Mouse (Mus musculus) heart, postnatal 25 days (tissue): Measurements from ENCODE around the gene Rag1. TPM values are rescaled to one million over a fixed set of nuclear protein-coding genes. Genes with fewer than 3 reads are reported as not detected.

Experiments
- DNase-seq: peaks from one replicate; pipeline ENCODE4 v3.0.0; 2022; ENCODE audit warnings: low spot score
- intact Hi-C: fragments of 180-260 bp; cut with DNase I; formaldehyde crosslinking; loops from one replicate; pipeline ENCODE4 v1.15.1; 2025
- total RNA-seq, 2 experiments: library from RNA; stranded (reverse); gene quantifications; 2 replicates each; pipeline ENCODE4 v1.2.3; 2021

The Rag1 gene
- total RNA-seq, 2 experiments from 2014 or later, result not detected

DNA sequence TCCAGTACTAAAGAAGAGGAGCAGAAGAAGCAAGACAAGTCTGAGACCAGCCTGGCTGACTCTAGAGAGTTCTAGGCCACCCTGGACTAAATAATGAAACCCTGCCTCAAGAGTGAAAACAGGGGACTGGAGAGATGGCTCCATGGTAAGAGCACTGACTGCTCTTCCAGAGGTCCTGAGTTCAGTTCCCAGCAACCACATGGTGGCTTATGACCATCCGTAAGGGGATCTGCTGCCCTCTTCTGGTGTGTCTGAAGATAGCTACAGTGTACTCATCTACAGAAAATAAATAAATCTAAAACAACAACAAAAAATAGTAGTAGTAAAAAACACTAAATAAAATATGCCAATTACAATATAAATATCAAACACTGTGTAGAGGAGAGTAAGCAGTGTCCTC, 3.5 kb downstream of the Rag1 start:
- no peak for DNase-seq
- intact Hi-C loops, result no loop called here

DNA sequence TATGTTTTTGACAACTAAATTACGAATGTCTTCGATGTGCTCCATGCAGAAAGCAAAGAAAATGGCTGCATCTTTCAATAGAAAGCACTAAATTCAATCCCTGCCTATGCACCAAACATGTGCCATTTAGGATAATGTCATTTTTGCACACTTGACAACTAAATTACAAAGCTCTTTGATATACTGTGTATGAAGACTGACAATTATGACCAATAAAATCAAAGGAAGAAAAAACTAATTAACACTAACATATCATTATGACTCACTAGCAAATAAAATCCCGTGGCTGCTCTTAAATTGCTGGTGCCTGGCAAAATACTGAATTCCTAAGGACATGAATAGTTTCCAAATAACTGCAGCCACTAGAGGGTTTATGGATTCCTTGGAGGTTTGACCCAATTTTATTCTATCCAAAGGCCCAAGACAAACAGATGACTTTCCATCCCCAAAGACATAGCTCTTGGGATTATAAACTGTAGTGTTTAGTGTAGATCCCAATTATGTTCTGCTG, 9.4 kb downstream of the Rag1 start:
- DNase-seq, result no peak
- intact Hi-C loops, result no loop called here

DNA sequence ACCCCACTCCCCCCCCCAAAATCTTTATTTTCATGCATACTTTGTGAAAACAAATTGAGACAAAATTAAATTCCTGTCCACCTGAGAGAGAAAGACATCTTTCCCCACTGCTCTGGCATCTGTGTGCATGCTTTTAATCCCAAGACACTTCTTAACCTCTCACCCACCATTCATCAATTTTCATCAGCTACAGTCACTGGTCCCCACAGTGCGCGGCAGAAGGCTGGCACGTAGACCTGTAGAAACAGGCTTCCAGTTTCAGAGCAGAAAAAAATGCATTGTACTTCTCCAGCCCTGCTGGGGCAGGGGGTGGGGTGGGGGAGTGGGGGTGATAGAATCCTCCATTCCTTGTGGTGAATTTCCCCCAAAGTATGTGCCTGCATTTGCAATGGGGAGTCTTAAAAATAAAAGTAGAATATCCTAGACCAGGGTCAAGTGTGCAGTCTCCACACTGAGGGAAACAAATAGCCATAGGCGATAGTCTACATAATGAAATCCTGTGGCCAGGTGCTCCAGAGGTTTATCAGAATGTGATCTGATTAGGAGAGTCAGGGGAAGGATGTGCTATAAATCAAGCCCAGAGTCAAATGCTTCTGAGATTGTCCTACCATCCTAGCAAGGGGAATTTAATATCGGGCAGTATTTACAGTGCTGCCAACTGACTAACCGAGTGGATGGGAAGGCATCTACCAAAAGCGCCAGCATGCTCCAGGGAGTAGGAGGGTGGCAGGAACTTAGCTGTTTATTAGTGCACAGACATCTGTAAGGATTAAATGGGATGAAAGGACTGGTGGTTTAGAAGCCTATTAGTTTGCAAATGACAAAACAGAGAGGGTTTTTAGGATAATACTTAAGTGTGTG, 10.1 kb downstream of the Rag1 start:
- intact Hi-C loops, result no loop called here
- no peak for DNase-seq

DNA sequence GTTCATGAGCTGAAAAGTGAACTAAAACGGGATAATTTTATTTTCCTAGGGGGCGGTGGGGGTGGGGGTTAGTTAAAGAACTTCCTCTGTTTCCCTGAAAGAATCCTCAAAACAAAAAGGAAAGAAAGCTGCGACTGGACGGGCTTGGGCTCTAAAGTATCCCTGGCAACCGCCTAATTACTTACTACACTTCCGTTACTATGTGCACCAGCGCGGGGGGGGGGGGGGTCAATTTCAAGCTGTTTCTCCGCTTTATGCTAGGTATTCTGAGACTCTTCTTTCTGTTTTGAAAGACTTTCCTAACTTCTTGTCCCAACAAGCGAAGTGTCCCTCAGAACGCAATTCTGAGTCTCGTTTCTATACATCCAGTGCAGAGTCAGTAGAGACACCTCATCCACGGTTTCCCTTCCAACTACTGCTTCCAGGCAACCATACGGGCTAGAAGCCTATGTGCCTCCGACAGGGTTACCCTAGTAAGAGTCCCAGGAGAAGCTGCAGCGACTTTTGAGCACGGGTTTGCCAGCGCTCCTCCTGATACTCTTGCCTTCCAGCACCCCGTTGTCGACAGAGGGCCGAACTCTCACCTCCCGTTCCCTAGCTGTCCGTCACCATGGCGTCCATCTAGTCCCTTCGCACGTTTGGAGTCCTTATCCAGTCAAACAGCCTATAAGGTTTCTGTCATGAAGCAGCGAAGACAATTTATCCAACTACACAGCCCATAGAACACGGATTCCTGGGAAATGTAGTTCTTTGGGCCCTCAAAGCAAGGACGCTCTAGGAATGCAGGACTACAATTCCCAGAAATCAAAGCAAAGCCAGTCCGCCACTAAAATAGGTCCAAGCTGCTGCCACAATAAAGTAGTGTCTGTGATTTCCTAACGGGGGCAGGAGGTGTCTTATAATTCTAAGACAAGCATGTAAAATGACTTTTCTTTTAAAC, 20.7 kb downstream of the Rag1 start:
- intact Hi-C loops, result no loop called here
- peak; percentile 73 for DNase-seq

DNA sequence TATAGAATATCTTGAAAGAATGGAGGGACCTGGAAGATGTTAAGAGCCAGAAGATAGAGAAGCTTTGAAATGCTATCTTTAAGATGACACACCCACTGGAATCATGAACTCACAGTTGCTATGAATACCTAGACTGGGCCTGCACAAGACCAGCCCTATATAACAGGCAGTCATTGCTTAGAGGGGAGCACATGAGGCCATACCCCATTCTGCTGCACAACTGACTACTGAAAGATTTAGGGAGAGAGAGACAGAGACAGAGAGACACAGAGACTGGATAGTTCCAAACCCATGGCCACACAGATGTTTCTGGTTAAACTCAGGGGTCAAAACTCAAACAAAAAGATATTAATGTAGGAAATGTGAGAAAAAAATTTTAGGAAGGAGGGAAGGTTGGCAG, 22.1 kb downstream of the Rag1 start:
- DNase-seq, result no peak
- intact Hi-C loops, result no loop called here

DNA sequence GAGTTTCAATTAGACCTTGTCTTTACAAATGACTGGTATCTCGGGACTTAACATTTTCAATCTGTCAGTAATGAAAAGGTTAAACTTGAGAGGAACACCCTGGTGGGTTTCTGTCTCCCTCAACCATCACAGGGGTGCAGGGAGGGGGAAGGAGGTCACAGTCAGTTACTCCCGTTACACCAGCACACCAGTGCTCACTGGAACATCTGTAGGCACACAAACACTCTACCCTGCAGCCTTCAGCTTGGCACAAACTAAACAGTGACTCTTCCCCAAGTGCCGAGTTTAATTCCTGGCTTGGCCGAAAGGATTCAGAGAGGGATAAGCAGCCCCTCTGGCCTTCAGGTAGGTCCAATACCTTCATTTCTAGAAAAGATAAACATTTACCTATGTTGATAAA, 24.8 kb downstream of the Rag1 start, which contains the start of gene Rag2:
Gene Rag2, plus strand, starts transcription at position 193 of the 400 bp plus-strand sequence.
- intact Hi-C loops, result no loop called here
- DNase-seq, result no peak

DNA sequence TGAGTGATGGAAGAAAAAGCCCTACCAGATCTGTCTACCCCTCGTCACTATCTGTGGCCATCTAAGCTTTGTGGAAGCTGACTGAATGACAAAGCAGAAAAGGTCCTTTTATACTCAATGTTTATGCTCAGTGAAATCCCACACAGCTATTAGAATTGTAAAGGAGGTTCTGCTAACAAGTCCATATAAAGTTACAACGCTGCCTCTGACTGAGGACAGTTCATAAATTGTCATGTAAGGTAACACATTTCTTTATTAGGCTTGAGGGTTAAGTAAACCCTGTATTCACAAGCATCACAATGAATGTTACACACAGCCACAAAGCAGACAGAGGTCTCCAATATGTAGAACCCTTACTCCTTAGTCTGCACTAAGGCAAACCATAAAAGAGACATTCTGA, 25.3 kb downstream of the Rag1 start:
- intact Hi-C loops, result no loop called here

DNA sequence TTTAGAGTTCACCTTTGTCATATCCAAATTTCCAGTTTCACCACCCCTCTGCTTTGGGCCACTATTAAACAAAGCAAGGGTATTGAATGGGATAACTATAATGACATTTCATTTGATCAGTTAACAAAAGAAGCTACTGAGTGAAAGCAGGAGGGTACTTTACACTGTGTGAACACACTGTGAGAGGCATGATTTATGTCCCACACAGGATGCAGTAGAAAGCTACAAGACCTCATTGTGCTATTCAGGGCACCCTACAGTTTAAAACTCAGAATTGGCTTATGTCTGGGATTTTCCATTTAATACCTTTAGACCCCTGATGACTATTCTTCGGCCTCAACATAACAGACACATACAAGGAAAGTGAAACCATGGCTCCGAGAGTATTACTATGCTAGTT, 26.3 kb downstream of the Rag1 start:
- intact Hi-C loops, result no loop called here
- DNase-seq, result no peak

More for the DNA sequence above, 25.3 kb downstream of the Rag1 start:
- no peak for DNase-seq

DNA sequence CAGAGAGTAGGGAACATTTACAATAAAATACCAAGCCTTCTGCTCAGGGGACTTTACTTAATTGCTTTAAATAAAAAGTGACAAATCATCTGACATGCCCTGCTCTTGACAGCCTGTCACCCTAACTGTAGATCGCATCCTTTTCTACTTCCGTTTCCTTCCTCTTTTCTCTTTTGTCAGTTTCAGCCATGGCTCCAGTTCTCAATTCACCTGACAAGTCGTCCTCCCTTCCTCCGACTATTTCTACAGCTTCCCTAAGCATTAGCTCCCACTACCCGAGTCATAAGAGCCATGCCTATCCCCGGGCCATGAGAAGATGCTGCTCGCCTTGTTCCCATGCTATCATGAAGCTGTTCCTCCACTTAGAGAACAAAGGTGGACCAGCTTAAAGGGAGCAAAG, 27.7 kb downstream of the Rag1 start:
- no peak for DNase-seq
- intact Hi-C loops, result no loop called here

DNA sequence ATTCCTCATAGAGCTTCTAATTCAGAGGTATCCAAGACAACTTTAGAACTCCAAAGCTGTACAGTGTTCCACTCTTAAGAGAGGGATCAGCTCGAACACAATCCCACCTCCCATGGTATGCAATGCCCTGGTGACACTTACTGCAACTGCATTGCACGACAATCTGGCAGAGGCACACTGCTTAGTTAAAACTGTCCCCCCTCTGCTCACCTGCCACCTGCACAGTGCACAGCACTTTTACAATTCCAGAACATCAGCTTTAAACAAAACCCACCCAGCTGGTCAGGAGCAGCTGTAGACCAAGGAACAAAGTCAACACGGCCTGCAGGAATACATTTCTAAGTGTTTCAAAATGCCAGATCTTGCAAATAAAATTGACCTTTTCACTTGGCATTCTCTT, 28.4 kb downstream of the Rag1 start:
- intact Hi-C loops, result no loop called here
- no peak for DNase-seq

DNA sequence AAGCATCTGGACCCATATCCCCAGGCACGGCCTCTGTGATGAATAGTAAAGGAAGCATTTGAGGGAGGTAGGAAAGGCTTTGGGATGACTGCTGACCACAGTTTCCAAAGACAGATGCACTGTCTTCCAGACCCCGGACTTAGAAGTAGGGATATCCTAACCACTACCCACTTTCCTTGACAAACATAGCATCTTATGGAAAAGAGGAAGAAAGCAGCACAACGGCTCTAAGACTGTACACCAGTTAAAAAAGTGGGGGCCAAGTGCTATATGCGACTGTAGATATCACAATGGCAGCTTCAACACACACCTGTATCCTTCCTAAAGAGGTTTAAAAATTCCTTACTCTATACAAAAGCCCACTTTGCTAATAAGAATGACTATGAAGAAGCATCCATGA, 30.9 kb downstream of the Rag1 start:
- intact Hi-C loops, result no loop called here
- DNase-seq, result no peak

DNA sequence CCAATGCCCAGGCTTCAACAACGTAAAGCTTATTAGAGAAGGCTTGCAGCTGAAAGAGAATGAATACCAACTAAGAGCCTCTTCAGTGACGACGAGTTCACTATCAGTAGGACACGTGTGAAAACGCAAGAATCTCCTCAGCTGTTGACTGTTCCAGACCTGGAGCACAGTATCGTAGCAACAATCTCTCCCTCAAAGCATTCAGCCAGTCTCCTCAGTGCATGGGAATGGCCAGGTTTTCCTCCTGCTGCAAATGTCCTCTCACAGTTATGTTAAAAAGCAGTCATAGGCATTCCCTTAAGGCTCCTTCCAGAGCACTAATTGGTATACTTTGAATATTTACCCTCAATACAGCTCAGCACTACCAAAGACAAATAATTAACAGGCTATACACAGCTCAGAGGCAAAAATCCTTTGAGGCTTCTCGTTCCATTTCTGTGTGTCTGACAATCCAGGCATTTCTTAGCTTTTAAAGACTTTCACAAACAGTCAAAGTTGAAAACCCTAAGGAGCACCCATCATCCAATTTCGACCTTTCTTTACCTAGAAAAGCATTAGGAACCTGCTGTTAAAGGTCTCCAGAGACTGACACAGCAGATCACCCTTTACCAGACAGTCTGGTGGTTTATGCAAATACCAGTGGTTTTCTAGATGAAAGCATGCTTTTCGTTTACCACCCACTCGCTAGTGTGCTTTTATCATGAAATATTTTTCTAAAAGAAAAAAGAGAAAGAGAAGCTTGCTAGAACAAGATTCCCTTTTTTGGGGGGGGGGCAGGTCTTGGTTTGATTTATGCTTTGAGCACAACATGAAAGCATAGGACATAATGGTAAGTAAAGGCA, 33.6 kb downstream of the Rag1 start:
- intact Hi-C loops, result no loop called here
- no peak for DNase-seq

DNA sequence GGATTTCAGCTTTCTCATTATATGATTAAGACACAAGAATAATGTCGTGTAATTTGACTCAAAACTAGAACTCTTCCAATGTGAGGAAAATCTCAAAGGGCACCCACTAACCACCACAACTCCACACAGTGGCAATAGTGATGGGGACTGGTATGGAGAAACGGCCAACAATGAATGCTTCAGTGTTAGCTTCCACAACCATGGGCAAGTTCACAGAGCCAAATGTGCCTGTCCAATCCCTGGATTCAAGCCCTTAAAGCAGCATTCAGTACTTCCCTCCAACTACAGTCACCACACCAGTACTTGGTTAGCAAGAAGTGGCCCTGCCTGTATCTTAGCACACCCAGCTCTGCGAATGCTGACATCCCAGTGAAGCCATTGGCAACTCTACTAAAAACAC, 38.4 kb downstream of the Rag1 start:
- intact Hi-C loops, result no loop called here
- no peak for DNase-seq

DNA sequence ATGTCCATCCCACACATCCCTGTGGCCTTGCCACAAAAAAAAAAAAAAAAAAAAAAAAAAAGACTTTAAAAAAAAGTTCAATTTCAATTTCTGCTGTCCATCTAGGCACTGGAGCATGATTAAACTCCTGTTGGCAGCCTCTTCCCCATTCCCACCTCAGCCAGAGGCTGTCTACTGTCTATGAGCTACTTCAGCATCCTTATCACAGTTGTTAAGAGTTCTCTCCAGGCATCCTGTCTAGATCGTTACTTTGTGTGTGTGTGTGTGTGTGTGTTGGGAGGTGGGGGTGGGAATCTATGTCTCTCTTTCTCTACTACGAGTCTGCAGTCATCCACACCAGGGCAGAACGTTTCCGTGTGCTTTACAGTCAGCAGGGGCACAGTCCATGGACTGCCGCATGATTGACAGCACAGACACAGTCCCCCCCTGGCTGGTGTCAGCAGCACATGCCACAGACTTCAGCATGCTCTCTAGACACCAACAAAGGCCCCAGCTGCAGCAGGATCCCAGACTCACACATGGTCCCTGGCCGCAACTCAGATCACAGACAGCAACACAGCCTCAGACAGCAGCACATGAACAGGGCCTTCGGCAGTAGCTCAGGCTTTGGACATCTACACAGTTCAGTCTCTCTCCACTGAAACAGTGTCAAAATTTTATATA, 40.9 kb downstream of the Rag1 start:
- DNase-seq, result no peak
- intact Hi-C loops, result no loop called here

DNA sequence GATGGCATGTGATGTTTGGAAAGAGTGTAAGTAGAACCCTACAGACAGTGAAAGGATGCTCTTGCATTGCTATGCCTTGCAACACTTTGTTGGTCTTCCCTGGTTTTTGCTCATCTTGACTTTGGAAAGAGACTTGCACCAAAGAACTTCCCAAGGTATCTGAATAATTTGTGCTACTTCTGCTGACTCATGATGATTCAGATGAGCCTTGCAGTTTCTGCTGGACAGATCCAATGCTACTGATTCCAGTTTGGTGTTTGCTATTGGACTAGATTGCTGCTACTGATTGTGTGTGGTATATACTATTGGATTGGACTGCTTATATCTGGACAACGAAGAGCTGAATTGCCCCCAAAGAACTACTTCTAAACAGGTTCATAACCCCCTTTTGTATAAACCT, 46.2 kb downstream of the Rag1 start:
- intact Hi-C loops, result no loop called here
- no peak for DNase-seq

DNA sequence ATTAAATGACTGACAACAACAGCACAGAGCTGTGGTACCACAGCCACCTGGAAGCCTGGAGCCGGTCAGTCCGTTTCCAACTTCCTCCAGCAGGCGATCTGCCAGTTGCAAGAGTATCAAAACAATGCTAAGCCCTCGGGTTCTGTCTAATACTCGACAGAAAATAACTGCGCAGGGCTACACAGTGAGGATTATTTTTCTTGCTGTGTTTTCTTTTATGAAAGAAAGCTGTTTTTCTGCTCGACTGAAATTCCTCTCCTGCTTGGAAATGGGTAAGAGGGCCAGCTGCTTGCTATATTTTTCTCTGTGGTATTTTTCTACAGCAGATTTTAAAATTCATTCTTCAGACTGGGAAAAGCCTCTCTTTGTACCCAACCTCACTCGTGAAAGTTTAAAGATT, 48.6 kb downstream of the Rag1 start:
- peak; percentile 10 for DNase-seq
- intact Hi-C loops, result no loop called here

DNA sequence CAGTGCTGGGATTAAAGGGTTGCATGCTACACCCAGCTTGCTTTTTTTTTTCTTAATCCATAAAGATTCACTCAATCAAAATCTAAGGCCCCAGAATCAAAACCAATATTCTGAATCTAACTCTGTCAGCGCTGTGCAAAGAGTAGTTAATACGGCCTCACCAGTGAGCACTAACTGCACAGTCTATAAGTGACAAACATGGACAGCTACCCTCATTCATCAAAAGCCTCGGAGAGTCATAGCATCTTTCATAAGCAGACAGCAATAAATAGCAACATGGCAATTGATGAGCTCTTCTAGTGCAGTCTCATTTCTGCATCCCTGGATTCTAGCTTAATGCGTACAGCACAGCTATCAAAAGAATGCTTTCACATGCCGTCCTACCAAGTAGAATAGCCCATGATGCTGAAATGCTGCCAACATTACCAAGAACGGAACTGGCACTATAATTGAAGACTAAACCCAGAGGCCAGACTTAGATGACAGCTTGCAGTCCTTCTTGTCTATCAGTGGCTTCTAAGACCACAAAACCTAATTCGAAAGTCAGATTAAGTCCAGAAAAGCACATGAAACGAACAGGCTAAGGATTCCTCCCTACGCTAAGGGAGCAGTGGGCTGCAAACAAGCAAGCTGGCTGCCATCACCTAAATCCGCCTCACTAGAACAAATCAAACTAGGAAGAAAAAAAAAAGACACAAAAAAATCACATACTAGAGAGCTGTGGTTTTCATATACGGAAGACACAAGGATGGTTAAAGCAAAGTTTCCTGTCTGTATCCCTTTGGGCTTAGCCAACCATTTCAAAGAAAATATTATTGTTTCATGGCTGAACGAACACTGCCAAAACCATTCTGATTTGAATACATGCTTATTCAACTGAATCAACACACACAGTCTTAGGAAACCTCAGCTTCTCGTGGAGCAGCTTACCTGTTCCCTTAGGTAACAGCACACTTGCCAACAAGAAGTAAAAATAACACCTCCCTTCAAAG, 50.8 kb downstream of the Rag1 start:
- DNase-seq, result no peak
- intact Hi-C loops, result loop anchor here (5.0 kb wide), 1 partner anchor 54 kb away; no protein-coding TSS in a partner anchor

DNA sequence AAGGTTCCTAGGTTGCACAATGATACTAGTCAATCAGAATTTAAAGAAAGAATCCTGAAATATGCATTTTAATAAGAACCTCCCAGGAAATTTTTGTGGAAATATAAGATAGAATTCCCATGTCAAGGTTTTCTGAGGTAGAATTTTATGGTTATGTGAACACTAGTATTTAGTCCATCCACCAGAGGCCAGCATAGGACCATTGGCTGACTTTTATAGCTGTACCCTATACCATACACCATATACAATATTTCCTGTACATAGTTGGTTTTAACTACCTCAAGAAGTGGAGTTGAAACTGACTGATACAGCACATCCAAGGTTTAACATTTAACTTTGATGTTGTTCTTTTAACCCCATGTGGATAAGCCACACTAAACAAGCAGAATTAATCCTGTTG, 52.1 kb downstream of the Rag1 start:
- DNase-seq, result no peak
- intact Hi-C loops, result loop anchor here (5.0 kb wide), 1 partner anchor 55 kb away; no protein-coding TSS in a partner anchor
